Mouse (Mus musculus): ENCODE results near the gene Riok1. TPM values are rescaled to one million over a fixed set of nuclear protein-coding genes. Genes with fewer than 3 reads are reported as not detected.
A peak's percentile ranks its signal among the peaks of the same experiment; 100 is the strongest.

Riok1 gene
- polyA plus RNA-seq (2016; fragmentation: Nextera tagmentation; extraction: Ambion mirVana), result 55.4 and 66.8 TPM in 2 replicates

GRCm38 (mm10) chr13:38036343-38037043 is at the start of gene Riok1:
Gene Riok1, plus strand, starts transcription at chr13:38036995.
- Histone ChIP-seq H3K4me1 (peaks cover 18% of the 10 kb centered on the region), H3K9me3 (replicated peaks) (no peaks in the 10 kb centered on the region), H3K36me3 (peaks cover 19% of the 10 kb centered on the region), H3K4me2 (replicated peaks) (peak within 1 kb of the TSS; percentile 89), H3K9ac (peak within 1 kb of the TSS; percentile 88), H3K27me3 (no peaks in the 10 kb centered on the region), H3K27ac (peak within 1 kb of the TSS; percentile 76), H3K4me3 (peak within 1 kb of the TSS; percentile 78)
- 10% methylated on average over 37 of the region's 37 CpGs for WGBS
- ATAC-seq (ENCODE audit: low FRiP score), result peak; percentile 83; the same call in 1 of the 2 replicates

DNA sequence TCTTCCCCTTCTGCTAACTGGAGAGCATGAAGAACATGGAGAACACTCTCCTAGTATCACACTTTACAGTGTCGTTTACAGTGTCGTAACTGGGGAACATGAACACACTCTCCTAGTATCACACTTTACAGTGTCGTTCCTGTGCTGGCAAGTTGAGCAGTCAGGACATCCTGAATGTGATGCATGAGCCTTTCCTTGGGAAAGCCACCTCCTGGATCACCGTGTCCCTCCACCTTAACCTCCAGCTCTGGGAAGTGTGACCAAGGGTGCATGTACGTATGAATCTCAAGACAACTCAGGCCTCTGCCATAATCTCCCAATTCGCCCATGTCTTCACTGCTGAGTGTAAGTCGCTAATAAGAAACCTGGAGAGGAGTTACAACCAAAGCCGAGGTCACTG is 47.1 kb upstream of the Riok1 start:
- peaks cover 9% of the 10 kb centered on the region for H3K4me1 ChIP-seq
- no peak overlapping the region for H3K4me2 ChIP-seq (replicated peaks)
- no peak overlapping the region for H3K9ac ChIP-seq
- H3K36me3 ChIP-seq, result peaks cover 62% of the 10 kb centered on the region
- H3K27me3 ChIP-seq, result no peaks in the 10 kb centered on the region
- no peak overlapping the region for H3K27ac ChIP-seq
- ATAC-seq (ENCODE audit: low FRiP score), result no peak
- H3K9me3 ChIP-seq (replicated peaks), result no peaks in the 10 kb centered on the region
- H3K4me3 ChIP-seq, result no peak overlapping the region
- 94% methylated on average over 8 of the region's 8 CpGs for WGBS

- 15% methylated on average over 10 of the region's 10 CpGs for WGBS
- H3K9ac ChIP-seq, result peak overlapping the region; percentile 93
- H3K4me1 ChIP-seq, result peaks cover 9% of the 10 kb centered on the region
- no peak overlapping the region for H3K27ac ChIP-seq
- H3K4me3 ChIP-seq, result peak overlapping the region; percentile 95
- H3K9me3 ChIP-seq (replicated peaks), result no peaks in the 10 kb centered on the region
- H3K27me3 ChIP-seq, result no peaks in the 10 kb centered on the region
- ATAC-seq (ENCODE audit: low FRiP score), result no peak
- H3K4me2 ChIP-seq (replicated peaks), result peak overlapping the region; percentile 83
- H3K36me3 ChIP-seq, result peaks cover 35% of the 10 kb centered on the region
Observed at GRCm38 (mm10) chr13:37992638-37993371, 44.0 kb upstream of the Riok1 start.

- Histone ChIP-seq H3K4me3 (peak overlapping the region; percentile 95), H3K27me3 (no peaks in the 10 kb centered on the region), H3K4me1 (peaks cover 9% of the 10 kb centered on the region), H3K27ac (peak overlapping the region; percentile 95), H3K36me3 (peaks cover 30% of the 10 kb centered on the region), H3K9me3 (replicated peaks) (no peaks in the 10 kb centered on the region), H3K9ac (peak overlapping the region; percentile 93), H3K4me2 (replicated peaks) (peak overlapping the region; percentile 83)
- no peak for ATAC-seq (ENCODE audit: low FRiP score)
- WGBS, result 1% methylated on average over 17 of the region's 17 CpGs
Observed at GRCm38 (mm10) chr13:37993376-37993703, 43.5 kb upstream of the Riok1 start.

- Histone ChIP-seq H3K4me2 (replicated peaks) (peak within 1 kb of the TSS; percentile 83), H3K9me3 (replicated peaks) (no peaks in the 10 kb centered on the region), H3K27me3 (no peaks in the 10 kb centered on the region), H3K4me3 (peak within 1 kb of the TSS; percentile 95), H3K4me1 (peaks cover 9% of the 10 kb centered on the region), H3K27ac (peak within 1 kb of the TSS; percentile 95), H3K9ac (peak within 1 kb of the TSS; percentile 93), H3K36me3 (peaks cover 25% of the 10 kb centered on the region)
- peak; percentile 99 for ATAC-seq (ENCODE audit: low FRiP score)
- WGBS, result under 1% methylated on average over 82 of the region's 89 CpGs
Observed at GRCm38 (mm10) chr13:37993704-37994404, 42.9 kb upstream of the Riok1 start, which contains the start of gene Ssr1. Gene Ssr1, minus strand, starts transcription at chr13:37994217.

DNA sequence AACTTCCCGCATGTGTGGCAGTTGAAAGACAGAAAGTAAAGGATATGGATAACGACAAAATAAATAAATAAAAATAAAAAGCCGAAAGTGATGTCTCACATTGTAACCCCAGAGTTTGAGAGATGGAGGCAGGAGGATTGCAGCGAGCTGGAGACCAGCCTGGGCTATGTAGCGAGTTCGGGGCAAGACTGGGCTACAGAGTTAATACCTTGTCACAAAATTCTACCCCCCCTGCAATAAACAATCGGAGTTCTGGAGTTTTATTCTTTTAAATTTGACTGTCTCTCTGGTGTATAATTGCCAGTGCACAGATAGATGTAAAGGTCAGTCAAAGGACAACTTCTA is 42.4 kb upstream of the Riok1 start:
- Histone ChIP-seq H3K27ac (peak overlapping the region; percentile 95), H3K4me1 (peaks cover 9% of the 10 kb centered on the region), H3K36me3 (peaks cover 20% of the 10 kb centered on the region), H3K4me2 (replicated peaks) (peak overlapping the region; percentile 83), H3K9me3 (replicated peaks) (no peaks in the 10 kb centered on the region), H3K27me3 (no peaks in the 10 kb centered on the region), H3K4me3 (peak overlapping the region; percentile 95), H3K9ac (peak overlapping the region; percentile 93; the same call in 1 of the 2 replicates)
- peak; percentile 62 for ATAC-seq (ENCODE audit: low FRiP score)
- WGBS, result 24% methylated on average over 7 of the region's 7 CpGs

DNA sequence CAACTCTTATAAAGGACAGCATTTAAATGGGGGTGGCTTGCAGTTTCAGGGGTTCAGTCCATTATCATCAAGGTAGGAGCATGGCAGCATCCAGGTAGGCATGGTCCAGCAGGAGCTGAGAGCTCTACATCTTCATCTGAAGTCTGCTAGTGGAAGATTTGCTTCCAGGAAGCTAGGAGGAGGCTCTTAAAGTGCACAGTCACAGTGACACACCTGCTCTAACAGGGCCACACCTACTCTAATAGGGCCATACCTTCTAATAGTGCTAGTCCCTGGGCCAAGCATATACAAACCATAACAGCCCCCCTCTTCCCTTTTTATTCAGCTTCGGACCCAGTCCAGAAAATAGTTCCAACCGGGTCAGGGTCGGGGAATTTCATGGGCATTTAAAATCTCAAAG is 37.1 kb upstream of the Riok1 start:
- no peak for ATAC-seq (ENCODE audit: low FRiP score)
- no peaks in the 10 kb centered on the region for H3K9me3 ChIP-seq (replicated peaks)
- H3K9ac ChIP-seq, result no peak overlapping the region
- H3K36me3 ChIP-seq, result no peaks in the 10 kb centered on the region
- no peak overlapping the region for H3K27ac ChIP-seq
- H3K4me1 ChIP-seq, result no peaks in the 10 kb centered on the region
- no peak overlapping the region for H3K4me3 ChIP-seq
- H3K4me2 ChIP-seq (replicated peaks), result no peak overlapping the region
- WGBS, result 90% methylated on average over 3 of the region's 3 CpGs
- 0 out of 2 replicates have a peak, but pooled peaks cover 3% of the 10 kb centered on the region for H3K27me3 ChIP-seq

DNA sequence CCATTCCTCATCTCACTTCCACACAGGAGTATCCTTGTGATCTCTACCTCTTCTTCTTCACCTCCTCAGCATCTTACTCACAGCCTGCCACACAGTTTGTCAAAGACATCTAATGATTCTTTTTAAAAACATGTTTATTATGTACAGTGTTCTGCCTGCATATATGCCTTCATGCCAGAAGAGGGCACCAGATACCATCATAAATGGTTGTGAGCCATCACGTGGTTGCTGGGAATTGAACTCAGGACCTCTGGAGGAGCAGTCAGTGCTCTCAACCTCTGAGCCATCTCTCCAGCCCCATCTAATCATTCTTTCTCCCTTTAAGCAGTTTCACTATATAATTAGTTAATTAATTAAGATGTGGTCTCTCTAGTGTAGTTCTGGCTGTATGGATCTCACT is 34.3 kb upstream of the Riok1 start:
- Histone ChIP-seq H3K9me3 (replicated peaks) (no peaks in the 10 kb centered on the region), H3K27me3 (0 out of 2 replicates have a peak, but pooled peaks cover 3% of the 10 kb centered on the region), H3K4me1 (no peaks in the 10 kb centered on the region), H3K36me3 (no peaks in the 10 kb centered on the region), H3K4me3 (no peak overlapping the region), H3K27ac (no peak overlapping the region), H3K4me2 (replicated peaks) (no peak overlapping the region), H3K9ac (no peak overlapping the region)
- no peak for ATAC-seq (ENCODE audit: low FRiP score)
- 33% methylated on average over 1 of the region's 1 CpGs for WGBS

GRCm38 (mm10) chr13:38007972-38008371 is 28.8 kb upstream of the Riok1 start:
- H3K27me3 ChIP-seq, result no peaks in the 10 kb centered on the region

GRCm38 (mm10) chr13:38009721-38010408 is 26.9 kb upstream of the Riok1 start:
- no peak overlapping the region for H3K27ac ChIP-seq
- H3K9ac ChIP-seq, result no peak overlapping the region
- WGBS, result 89% methylated on average over 5 of the region's 5 CpGs
- H3K4me3 ChIP-seq, result no peak overlapping the region
- no peaks in the 10 kb centered on the region for H3K27me3 ChIP-seq
- no peak overlapping the region for H3K4me2 ChIP-seq (replicated peaks)
- H3K36me3 ChIP-seq, result no peaks in the 10 kb centered on the region
- H3K4me1 ChIP-seq, result no peaks in the 10 kb centered on the region
- ATAC-seq (ENCODE audit: low FRiP score), result no peak
- no peaks in the 10 kb centered on the region for H3K9me3 ChIP-seq (replicated peaks)

More at GRCm38 (mm10) chr13:38007972-38008371, 28.8 kb upstream of the Riok1 start:
- Histone ChIP-seq H3K4me3 (no peak overlapping the region), H3K27ac (no peak overlapping the region), H3K4me2 (replicated peaks) (no peak overlapping the region), H3K9me3 (replicated peaks) (no peaks in the 10 kb centered on the region), H3K9ac (no peak overlapping the region), H3K36me3 (no peaks in the 10 kb centered on the region), H3K4me1 (no peaks in the 10 kb centered on the region)
- ATAC-seq (ENCODE audit: low FRiP score), result no peak
- WGBS, result 91% methylated on average over 2 of the region's 2 CpGs

DNA sequence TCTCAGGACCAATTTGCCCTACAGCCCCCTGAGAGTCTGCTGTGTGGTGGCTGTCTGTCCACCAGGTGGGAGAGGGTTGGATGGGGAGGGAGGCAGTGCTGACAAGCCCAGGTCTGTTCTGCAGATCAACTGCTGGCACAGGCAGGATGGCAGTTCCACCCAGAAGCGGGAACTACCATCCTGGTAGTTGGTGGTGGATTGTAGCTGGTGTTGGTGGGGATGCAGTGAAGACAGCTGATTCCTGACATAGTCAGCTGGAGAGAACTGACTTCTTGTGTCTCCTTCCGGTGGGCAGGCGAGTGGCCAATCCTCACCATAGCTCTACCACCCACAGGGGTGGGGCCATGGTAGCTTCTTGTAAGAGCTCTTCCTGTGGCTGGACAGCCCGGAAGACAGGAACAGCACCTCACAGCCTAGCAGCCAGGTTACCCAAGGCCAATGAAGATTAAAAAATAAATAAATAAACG is 26.3 kb upstream of the Riok1 start:
- H3K4me3 ChIP-seq, result no peak overlapping the region
- no peaks in the 10 kb centered on the region for H3K27me3 ChIP-seq
- 77% methylated on average over 5 of the region's 5 CpGs for WGBS
- no peak for ATAC-seq (ENCODE audit: low FRiP score)
- no peaks in the 10 kb centered on the region for H3K9me3 ChIP-seq (replicated peaks)
- no peak overlapping the region for H3K4me2 ChIP-seq (replicated peaks)
- no peak overlapping the region for H3K27ac ChIP-seq
- no peaks in the 10 kb centered on the region for H3K36me3 ChIP-seq
- H3K4me1 ChIP-seq, result no peaks in the 10 kb centered on the region
- H3K9ac ChIP-seq, result no peak overlapping the region

- Histone ChIP-seq H3K4me1 (no peaks in the 10 kb centered on the region), H3K4me3 (no peak overlapping the region), H3K9ac (no peak overlapping the region), H3K4me2 (replicated peaks) (no peak overlapping the region), H3K27me3 (no peaks in the 10 kb centered on the region), H3K27ac (no peak overlapping the region), H3K9me3 (replicated peaks) (no peaks in the 10 kb centered on the region), H3K36me3 (no peaks in the 10 kb centered on the region)
- ATAC-seq (ENCODE audit: low FRiP score), result no peak
- WGBS, result 81% methylated on average over 5 of the region's 5 CpGs
Observed at GRCm38 (mm10) chr13:38012436-38012835, 24.4 kb upstream of the Riok1 start.

Data from hindbrain, embryonic 12.5 days (tissue).